ENCODE assay signal across 9 mouse cellular contexts in the genomic region with DNA sequence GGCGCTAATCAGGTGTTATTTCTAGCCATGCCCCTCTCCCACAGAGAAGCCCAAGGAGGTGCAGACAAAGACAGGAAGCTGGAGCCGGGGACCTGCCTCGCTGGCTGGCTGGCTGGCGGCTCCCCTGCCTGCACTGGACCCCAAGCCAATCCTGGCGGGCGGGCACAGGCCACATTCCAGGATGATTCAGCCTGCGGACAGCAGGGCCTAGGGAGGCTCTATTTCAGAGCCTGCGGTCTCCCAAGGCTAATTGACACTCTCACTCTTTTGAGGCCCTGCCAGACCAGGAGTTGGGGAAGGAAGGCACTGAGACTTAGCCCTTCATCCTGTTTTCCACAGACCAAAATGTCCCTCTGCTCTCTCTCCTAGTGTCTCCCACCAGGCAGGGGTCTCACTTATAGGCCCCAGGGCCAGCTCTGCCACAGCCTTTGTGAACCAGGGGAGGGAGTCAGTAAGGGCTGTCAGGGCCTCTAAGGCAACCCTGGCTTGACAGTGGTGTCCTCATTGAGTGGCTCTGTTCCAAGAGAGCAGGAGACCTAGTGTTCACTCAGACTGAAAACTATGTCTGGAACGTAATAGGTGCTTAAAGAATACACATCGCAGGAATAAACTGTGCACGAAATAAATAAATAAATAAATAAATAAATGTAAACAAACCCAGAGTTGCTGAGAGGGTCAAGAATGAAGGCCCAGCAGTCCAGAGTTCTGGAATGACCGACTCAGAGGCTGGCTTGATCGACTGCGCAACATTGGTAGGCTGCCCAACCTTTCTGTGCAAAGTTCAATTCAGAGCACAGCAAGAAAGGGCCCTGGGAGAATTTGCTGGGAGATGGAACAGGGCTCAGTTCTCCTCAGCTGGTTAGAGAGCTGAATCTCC. TPM values are rescaled to one million over a fixed set of nuclear protein-coding genes. Genes with fewer than 3 reads are reported as not detected.
DNase-seq lines count a peak whose midpoint lies in the region; ATAC-seq lines count a peak whose summit lies in the region.
"Had no signal": no experiment of that assay in that cellular context is flagged by ENCODE, and none has a peak within 500 bp of the region (broad histone marks: within the 10 kb centered on the region; RNA-seq: fewer than 3 reads in every experiment).

No protein-coding gene starts in this region.

- DNase-seq in midbrain, embryonic 11.5 days (ENCODE audit: low spot score, missing footprints), result no peak
- peak; percentile 40 to 54 for DNase-seq in cerebellum, postnatal 14 days
- no peak for DNase-seq in thymus, postnatal 14 days
- DNase-seq: liver, embryonic 13.5 days had no signal

- H3K9ac ChIP-seq in midbrain, embryonic 16.5 days (ENCODE audit: low read depth, low read length), result peak overlapping the region; percentile 15; the same call in 1 of the 2 replicates
- no peak overlapping the region for H3K9ac ChIP-seq in midbrain, embryonic 11.5 days (ENCODE audit: low read length)
- peak overlapping the region; percentile 66 for H3K9ac ChIP-seq in heart, embryonic 13.5 days
- no peak overlapping the region for H3K9ac ChIP-seq in limb, embryonic 15.5 days
- no peak overlapping the region for H3K9ac ChIP-seq in forebrain, embryonic 15.5 days (replicated peaks)
- H3K9ac ChIP-seq: liver, embryonic 13.5 days had no signal

- WGBS in midbrain, embryonic 16.5 days, result 59% methylated on average over 14 of the region's 14 CpGs
- WGBS in midbrain, embryonic 11.5 days, result 50% methylated on average over 14 of the region's 14 CpGs
- 39% methylated on average over 14 of the region's 14 CpGs for WGBS in heart, embryonic 13.5 days
- 58% methylated on average over 14 of the region's 14 CpGs for WGBS in limb, embryonic 15.5 days
- WGBS in forebrain, embryonic 15.5 days, result 52% methylated on average over 14 of the region's 14 CpGs

- no peak overlapping the region for H3K27ac ChIP-seq in midbrain, embryonic 16.5 days (ENCODE audit: low read length)
- H3K27ac ChIP-seq in midbrain, embryonic 11.5 days (ENCODE audit: low read depth, low read length), result no peak overlapping the region
- H3K27ac ChIP-seq in heart, embryonic 13.5 days (replicated peaks), result peak overlapping the region; percentile 72
- H3K27ac ChIP-seq in limb, embryonic 15.5 days, result peak overlapping the region; percentile 71
- H3K27ac ChIP-seq in forebrain, embryonic 15.5 days (replicated peaks), result no peak overlapping the region
- H3K27ac ChIP-seq: liver, embryonic 13.5 days had no signal

- no peak for ATAC-seq in midbrain, embryonic 16.5 days
- ATAC-seq in midbrain, embryonic 11.5 days (ENCODE audit: low FRiP score), result no peak
- no peak for ATAC-seq in heart, embryonic 13.5 days (ENCODE audit: extremely low read depth, insufficient number of reproducible peaks, low FRiP score, low TSS enrichment)
- ATAC-seq in limb, embryonic 15.5 days (ENCODE audit: insufficient number of reproducible peaks, low FRiP score, low TSS enrichment, low read depth), result no peak
- ATAC-seq in megakaryocyte-erythroid progenitor cell, adult 5-6 weeks (replicated peaks; ENCODE audit: low FRiP score, low TSS enrichment, poor library complexity, severe bottlenecking), result no peak
- ATAC-seq in forebrain, embryonic 15.5 days (replicated peaks), result no peak

- H3K4me3 ChIP-seq in midbrain, embryonic 16.5 days (ENCODE audit: low read depth, low read length), result no peak overlapping the region
- H3K4me3 ChIP-seq in midbrain, embryonic 11.5 days (ENCODE audit: low read depth, low read length), result no peak overlapping the region
- no peak overlapping the region for H3K4me3 ChIP-seq in heart, embryonic 13.5 days
- H3K4me3 ChIP-seq in limb, embryonic 15.5 days, result no peak overlapping the region
- no peak overlapping the region for H3K4me3 ChIP-seq in forebrain, embryonic 15.5 days
- H3K4me3 ChIP-seq: liver, embryonic 13.5 days had no signal

- H3K9me3 ChIP-seq in midbrain, embryonic 16.5 days (replicated peaks; ENCODE audit: control insufficient read depth, low read length, poor library complexity, severe bottlenecking), result no peaks in the 10 kb centered on the region
- H3K9me3 ChIP-seq in midbrain, embryonic 11.5 days (ENCODE audit: control insufficient read depth, low read length), result no peaks in the 10 kb centered on the region
- no peaks in the 10 kb centered on the region for H3K9me3 ChIP-seq in heart, embryonic 13.5 days
- no peaks in the 10 kb centered on the region for H3K9me3 ChIP-seq in limb, embryonic 15.5 days
- H3K9me3 ChIP-seq in forebrain, embryonic 15.5 days, result no peaks in the 10 kb centered on the region
- H3K9me3 ChIP-seq: liver, embryonic 13.5 days had no signal

- no peaks in the 10 kb centered on the region for H3K27me3 ChIP-seq in midbrain, embryonic 16.5 days (ENCODE audit: control insufficient read depth, insufficient read depth, low read depth, low read length)
- no peaks in the 10 kb centered on the region for H3K27me3 ChIP-seq in midbrain, embryonic 11.5 days (ENCODE audit: control insufficient read depth, insufficient read depth, low read length)
- no peaks in the 10 kb centered on the region for H3K27me3 ChIP-seq in heart, embryonic 13.5 days (replicated peaks)
- no peaks in the 10 kb centered on the region for H3K27me3 ChIP-seq in limb, embryonic 15.5 days
- H3K27me3 ChIP-seq in forebrain, embryonic 15.5 days, result no peaks in the 10 kb centered on the region

- no peak overlapping the region for H3K4me2 ChIP-seq in midbrain, embryonic 16.5 days (ENCODE audit: low read length)
- no peak overlapping the region for H3K4me2 ChIP-seq in midbrain, embryonic 11.5 days
- H3K4me2 ChIP-seq in heart, embryonic 13.5 days, result 0 out of 2 replicates have a peak overlapping the region, but pooled peaks have one; percentile 3
- H3K4me2 ChIP-seq in limb, embryonic 15.5 days, result no peak overlapping the region
- H3K4me2 ChIP-seq in forebrain, embryonic 15.5 days (replicated peaks), result no peak overlapping the region
- H3K4me2 ChIP-seq: liver, embryonic 13.5 days had no signal

- H3K36me3 ChIP-seq in midbrain, embryonic 16.5 days (ENCODE audit: control insufficient read depth, insufficient read depth, low read length), result no peaks in the 10 kb centered on the region
- no peaks in the 10 kb centered on the region for H3K36me3 ChIP-seq in midbrain, embryonic 11.5 days (ENCODE audit: control insufficient read depth, insufficient read depth, low read length)
- peaks cover 1% of the 10 kb centered on the region; the same call in 1 of the 2 replicates for H3K36me3 ChIP-seq in heart, embryonic 13.5 days
- 0 out of 2 replicates have a peak, but pooled peaks cover 3% of the 10 kb centered on the region for H3K36me3 ChIP-seq in limb, embryonic 15.5 days
- H3K36me3 ChIP-seq in forebrain, embryonic 15.5 days, result no peaks in the 10 kb centered on the region
- H3K36me3 ChIP-seq: liver, embryonic 13.5 days had no signal

- no peaks in the 10 kb centered on the region for H3K4me1 ChIP-seq in midbrain, embryonic 16.5 days (ENCODE audit: control insufficient read depth, insufficient read depth, low read length)
- 0 out of 2 replicates have a peak, but pooled peaks cover 2% of the 10 kb centered on the region for H3K4me1 ChIP-seq in midbrain, embryonic 11.5 days (ENCODE audit: control insufficient read depth, insufficient read depth, low read length)
- H3K4me1 ChIP-seq in heart, embryonic 13.5 days, result peaks cover 59% of the 10 kb centered on the region
- H3K4me1 ChIP-seq in limb, embryonic 15.5 days, result peaks cover 32% of the 10 kb centered on the region
- no peaks in the 10 kb centered on the region for H3K4me1 ChIP-seq in forebrain, embryonic 15.5 days

RNA-seq across cellular contexts. Expression of gene Ptgis, which starts 8.0 kb away (rescaled TPM):
- polyA plus RNA-seq in midbrain, embryonic 16.5 days (2015; fragmentation: Nextera tagmentation; extraction: Ambion mirVana), result 3.4 and 4.3 TPM in 2 replicates
- polyA plus RNA-seq in midbrain, embryonic 11.5 days (2014; fragmentation: Nextera tagmentation; extraction: Ambion mirVana), result 9.4 and 11.2 TPM in 2 replicates
- polyA plus RNA-seq in heart, embryonic 13.5 days (2015; fragmentation: Nextera tagmentation; extraction: Ambion mirVana), result 21.6 and 21.8 TPM in 2 replicates
- 35.7 and 44.6 TPM in 2 replicates for polyA plus RNA-seq in limb, embryonic 15.5 days (2015; fragmentation: Nextera tagmentation; extraction: Ambion mirVana)
- not detected in 2 replicates for total RNA-seq in megakaryocyte-erythroid progenitor cell, adult 5-6 weeks (2014; fragmentation: Nextera tagmentation)
- total RNA-seq in megakaryocyte-erythroid progenitor cell, adult 5-6 weeks (2017), result not detected in 2 replicates
- 2.7 and 3.6 TPM in 2 replicates for polyA plus RNA-seq in forebrain, embryonic 15.5 days (2015; fragmentation: Nextera tagmentation; extraction: Ambion mirVana)

RNA-seq across cellular contexts. Expression of gene Kcnb1, which starts 42.4 kb away (rescaled TPM):
- polyA plus RNA-seq in midbrain, embryonic 16.5 days (2015; fragmentation: Nextera tagmentation; extraction: Ambion mirVana), result 3.9 and 4.0 TPM in 2 replicates
- 0.75 and 0.96 TPM in 2 replicates for polyA plus RNA-seq in midbrain, embryonic 11.5 days (2014; fragmentation: Nextera tagmentation; extraction: Ambion mirVana)
- polyA plus RNA-seq in heart, embryonic 13.5 days (2015; fragmentation: Nextera tagmentation; extraction: Ambion mirVana), result 0.19 and 0.49 TPM in 2 replicates
- 0.73 and 1.1 TPM in 2 replicates for polyA plus RNA-seq in limb, embryonic 15.5 days (2015; fragmentation: Nextera tagmentation; extraction: Ambion mirVana)
- 0.35 and 1.4 TPM in 2 replicates for total RNA-seq in megakaryocyte-erythroid progenitor cell, adult 5-6 weeks (2014; fragmentation: Nextera tagmentation)
- 0.04 TPM in 1 of 2 replicates, not detected in the other for total RNA-seq in megakaryocyte-erythroid progenitor cell, adult 5-6 weeks (2017)
- polyA plus RNA-seq in forebrain, embryonic 15.5 days (2015; fragmentation: Nextera tagmentation; extraction: Ambion mirVana), result 2.2 and 2.4 TPM in 2 replicates

Comparison
In these comparisons a context has a peak if more than half of its experiments do, and no peak if none do; other contexts are left out.
1. H3K9ac ChIP-seq: peak in midbrain, embryonic 16.5 days (single experiment) and heart, embryonic 13.5 days (single experiment); none in midbrain, embryonic 11.5 days (single experiment), limb, embryonic 15.5 days (single experiment) and forebrain, embryonic 15.5 days (single experiment).
2. H3K27ac ChIP-seq: peak in heart, embryonic 13.5 days (single experiment) and limb, embryonic 15.5 days (single experiment); none in midbrain, embryonic 16.5 days (single experiment), midbrain, embryonic 11.5 days (single experiment) and forebrain, embryonic 15.5 days (single experiment).
3. DNase-seq: peak in cerebellum, postnatal 14 days (2 of 2); none in midbrain, embryonic 11.5 days (single experiment) and thymus, postnatal 14 days (single experiment).